Mouse (Mus musculus) c-Kit-positive CD71-negative TER-119-negative erythroid progenitor cells, embryonic 14.5 days (primary cell): ENCODE data around the gene Rasl12.

Experiments used
- DNase-seq: peaks from one replicate; pipeline ENCODE4 v3.0.0-alpha.2; 2013; ENCODE audit warnings: low read depth

Gene Rasl12

DNA sequence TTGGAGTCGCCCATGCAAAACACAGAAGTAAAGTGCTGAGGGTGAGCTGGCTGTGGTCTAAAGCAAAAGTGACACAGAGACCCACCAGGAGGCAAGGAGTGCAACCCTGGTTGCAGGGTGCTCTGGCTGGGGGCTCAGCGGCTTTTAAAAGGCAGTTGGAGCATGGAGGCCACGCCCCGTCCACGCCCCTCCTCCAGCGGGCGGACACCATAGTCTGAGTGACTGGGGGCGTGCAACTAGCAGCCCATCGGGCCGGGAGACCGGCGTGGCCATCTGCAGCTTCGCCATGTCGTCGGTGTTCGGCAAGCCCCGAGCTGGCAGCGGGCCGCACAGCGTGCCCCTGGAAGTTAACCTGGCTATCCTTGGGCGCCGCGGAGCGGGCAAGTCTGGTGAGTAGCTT, at the start of gene Rasl12:
Gene Rasl12, plus strand, starts transcription at position 228 of the 400 bp plus-strand sequence.
- DNase-seq: peak; percentile 40

DNA sequence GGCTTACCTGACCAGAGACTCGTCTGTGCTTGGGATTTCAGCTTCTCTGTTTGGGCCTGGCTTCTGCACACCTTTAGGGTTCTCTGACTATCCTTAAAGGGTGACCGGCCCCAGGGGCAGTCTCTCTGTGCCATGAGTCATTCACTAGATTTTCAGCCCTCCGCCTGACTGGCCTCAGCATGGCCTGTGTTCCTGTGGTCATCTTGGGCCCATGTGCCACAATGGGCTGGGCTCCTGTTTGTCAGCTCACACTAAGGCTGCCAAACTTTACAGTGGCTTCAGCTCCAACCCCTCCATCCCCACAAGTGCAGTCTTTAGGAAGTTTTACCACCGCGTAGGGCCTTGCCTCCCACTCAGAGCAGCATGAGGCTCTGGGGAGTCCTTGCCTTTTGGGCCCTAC, 45.1 kb upstream of the Rasl12 start:
- DNase-seq: no peak

DNA sequence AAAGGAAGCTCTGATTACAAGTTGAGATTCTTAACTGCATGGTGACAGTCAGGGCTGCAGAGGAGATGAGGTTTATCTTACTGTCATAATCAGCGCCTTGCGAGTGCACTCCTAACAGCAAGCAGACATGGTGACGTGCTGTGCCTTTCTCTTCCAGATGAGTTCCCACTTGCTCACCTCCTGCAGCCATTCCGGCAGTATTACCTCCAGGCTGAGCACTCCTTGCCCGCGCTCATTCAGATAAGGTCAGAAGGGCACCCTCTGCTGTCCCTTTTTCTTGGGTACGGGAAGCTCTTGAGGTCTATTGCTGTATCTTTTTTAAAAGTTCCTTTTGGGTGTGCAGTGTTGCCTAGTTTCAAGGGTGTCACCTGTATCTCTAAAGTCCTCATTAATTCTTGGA, 41.7 kb upstream of the Rasl12 start:
- no peak for DNase-seq

DNA sequence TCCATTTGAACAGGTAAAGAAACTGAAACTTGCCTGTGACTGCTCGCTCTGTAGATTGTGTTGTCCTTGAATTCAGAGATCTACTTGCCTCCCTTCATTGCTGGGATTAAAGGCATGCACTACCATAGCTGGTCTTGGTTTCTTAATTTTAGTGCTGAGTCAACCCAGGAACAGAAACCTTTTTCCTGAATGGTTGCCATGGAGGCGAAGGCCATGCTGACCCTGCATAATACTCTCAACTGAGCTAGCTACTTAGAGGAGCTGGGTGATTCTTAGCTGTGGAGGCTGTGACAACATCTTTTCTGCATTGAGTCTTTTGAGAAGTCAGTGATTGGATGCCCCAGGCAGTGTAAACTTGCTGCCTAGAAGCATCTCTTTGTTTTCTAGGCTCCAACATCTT, 41.3 kb upstream of the Rasl12 start:
- no peak for DNase-seq

DNA sequence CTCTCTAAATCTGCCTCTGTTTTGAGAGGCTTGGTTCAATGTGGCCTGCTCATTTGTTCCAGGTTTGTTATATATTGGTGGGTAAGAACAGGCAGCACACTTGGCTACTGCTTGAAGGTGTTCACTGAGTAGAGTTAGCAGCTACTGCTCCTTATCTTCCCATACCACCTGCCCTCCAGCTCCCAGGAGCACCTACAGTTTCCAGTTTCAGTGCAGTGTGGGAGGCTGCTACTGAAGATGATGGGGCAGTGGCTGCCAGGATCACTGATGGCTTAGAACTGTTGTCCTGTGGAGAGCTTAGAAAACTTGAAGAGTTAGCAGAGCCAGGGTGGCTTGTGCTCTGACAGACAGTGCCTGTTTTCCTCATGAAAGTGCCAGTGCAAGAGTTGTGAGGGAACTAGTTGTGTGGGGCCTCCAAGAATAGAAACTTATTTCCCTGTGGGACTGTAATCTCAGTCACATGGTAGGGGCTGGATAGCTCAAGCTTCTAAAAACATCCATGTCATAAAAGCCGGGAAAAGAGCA, 39.3 kb upstream of the Rasl12 start:
- no peak for DNase-seq

DNA sequence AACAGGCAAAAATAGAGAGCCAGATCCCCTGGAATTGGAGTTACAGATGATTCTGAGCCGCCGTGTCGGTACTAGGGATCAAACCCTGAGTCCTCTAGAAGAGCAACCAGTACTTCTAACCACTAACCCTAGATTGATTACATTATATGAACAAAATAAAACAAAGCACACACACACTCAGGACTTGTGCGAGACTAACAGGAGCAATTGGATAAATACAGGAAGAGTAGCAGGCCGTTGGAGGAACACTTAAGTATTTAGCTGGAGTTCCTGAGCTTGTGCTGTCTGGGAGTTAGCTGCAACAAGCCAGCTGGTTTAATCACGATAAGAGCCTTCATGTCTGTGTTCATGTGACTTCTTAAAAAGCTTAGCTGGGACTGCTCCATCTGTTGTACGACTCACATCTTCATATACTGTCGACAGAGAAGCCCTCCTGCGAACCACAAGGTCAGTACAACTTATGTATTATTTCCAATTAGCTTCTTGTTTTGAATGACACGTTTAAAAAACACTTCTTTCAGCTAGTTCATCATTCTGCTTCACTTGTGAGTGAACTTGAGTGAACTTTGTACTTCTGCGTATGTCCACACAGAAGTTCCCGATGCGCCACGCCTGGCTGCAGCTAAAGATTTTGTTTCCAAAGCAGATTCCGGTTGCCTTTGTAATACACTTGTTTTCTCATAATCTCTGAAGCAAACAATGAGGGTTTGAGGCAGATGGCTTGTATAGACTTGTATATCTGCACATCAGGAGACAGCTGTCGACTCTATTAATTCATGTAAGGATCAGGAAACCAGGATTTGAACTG, 37.5 kb upstream of the Rasl12 start, which contains the start of gene Ubap1l:
Gene Ubap1l, plus strand, starts transcription at position 401 of the 808 bp plus-strand sequence.
- no peak for DNase-seq

DNA sequence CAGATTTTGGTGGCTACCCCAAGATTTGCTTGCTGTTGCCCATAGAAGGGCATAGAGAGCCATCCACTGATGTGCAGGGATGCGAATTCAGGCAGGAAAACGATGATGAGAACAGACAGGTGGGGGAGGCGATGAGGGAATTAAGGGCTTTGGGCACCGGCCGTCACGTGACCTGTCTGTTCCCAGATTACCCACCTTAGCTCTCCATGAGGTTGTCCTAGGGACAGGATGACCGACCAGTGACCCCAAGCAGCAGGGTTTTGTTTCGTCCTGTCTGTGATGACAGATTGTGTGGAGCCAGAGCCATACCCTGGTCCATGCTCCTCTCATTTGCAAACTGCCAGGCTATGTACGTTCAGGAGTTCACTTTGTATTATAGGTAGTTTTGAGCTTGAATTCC, 34.6 kb upstream of the Rasl12 start:
- no peak for DNase-seq

DNA sequence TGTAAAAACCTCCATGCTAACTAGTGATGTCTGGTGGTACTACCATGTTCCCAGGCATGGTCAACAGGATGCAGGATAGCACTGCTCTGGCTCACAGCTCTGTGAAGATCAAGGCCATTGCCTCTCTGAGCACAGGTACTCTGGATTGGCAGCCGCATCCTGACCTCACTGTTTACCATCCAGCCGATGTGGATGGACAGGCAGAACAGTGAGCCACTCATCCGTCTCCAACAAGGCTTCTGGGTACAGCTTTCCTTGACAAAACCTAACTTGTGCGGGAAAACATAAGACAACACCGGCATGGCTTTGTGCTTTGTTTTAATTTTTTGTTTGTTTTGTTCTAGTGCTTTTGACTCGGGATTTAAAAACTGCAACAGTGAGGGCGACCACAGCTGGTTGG, 32.6 kb upstream of the Rasl12 start:
- no peak for DNase-seq

DNA sequence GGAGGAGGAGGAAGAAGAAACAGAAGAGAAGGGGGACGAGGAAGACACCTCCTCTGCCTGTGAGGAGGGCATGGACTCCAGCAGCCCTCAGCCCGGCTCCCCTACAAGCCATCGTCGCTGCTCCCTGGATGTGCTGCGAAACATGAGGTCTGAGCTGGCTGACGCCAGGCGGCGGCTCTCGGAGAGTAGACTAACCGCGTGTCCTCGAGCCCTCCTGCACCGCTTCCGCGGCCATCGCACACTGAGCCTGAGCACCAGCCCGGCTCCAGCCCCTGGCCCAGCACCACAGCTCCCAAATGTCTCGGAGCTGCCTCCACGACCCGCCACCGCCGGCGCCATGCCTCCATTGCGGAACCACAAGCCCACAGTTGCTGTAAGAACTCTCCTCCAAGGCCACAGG, 26.6 kb upstream of the Rasl12 start:
- DNase-seq: no peak

DNA sequence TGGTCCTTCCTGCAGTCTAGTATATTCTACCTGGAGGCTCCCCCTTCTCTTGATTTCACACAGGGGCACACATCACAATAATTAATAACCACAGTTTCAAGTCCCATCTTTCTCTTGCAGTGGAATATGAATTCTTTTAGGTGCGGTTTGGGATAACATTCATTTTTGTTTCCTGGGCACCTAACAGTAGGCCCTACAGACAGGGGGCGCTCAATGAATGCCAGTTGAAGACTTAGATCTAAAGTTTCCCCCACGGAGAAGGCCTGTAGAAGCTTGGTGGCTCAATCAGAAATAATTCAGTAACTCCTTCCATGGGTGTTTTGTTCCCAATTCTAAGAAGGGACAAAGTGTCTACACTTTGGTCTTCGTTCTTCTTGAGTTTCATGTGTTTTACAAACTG, 25.9 kb upstream of the Rasl12 start:
- peak; percentile 30 for DNase-seq

DNA sequence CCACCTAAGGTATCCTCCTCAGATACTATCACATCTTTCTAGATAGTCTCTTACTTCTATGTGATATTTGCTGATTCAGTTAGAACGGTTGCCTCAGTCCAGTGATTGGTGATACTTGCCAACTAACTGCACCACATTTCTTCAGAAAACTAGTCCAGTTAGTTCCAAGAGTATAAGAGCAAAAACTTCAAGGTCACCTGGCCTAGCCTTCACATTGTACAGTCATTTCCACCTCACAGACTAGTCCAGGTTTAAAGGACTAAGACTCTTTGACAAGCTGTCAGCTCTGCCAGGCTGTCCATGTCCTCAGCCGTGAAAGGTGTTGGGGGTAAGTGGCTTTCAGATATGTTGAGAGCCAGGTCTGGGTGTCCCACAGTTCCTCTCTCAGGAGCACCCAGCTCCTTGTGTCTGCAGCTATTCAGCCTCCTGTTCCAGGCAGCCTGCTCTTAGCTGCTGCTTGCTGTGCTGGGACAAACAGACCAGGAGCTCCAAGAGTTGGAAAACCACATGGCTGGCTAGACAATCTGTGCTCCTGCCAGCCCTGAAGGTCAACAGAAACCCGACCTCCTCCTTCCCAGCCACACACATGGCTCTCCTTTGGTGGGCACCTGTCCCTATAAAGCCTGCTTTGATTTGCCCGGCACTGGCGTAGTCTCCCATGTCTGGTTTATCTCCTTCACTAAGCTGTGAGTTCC, 23.7 kb upstream of the Rasl12 start:
- no peak for DNase-seq

DNA sequence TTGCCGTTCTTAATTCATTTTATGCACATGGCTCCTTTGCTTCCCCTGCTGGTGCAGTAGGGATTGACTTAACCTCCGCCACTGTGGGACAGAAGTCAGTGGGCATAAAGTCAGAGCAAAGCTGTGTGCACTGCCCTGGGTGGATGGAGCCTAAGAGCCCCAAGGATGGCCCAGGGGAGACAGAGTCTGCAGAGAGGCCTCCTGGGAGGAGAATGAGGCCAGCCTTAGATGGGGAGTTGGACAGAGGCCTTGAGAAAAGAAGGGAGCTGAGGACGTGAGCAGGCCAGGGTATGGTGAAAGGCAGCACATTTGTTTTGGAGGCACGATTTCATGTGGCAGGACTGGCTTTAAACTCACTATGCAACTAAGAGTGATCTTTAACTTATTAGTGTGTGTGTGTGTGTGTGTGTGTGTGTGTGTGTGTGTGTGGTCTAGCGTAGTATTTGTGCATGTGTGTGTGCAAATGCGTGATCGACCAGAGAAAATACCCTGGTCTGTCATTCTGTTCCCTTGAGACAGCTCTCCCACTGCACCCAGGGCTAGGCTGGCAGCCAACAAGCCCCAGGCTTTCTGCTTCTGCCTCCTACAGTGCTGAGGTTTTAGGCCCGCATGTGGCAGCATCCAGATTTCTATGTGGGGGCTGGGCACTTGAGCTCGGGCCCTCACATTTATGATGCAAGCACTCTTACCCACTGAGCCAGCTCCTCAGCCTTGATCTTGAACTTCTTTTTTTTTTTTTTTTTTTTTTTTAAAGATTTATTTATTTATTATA, 23.0 kb upstream of the Rasl12 start:
- no peak for DNase-seq

DNA sequence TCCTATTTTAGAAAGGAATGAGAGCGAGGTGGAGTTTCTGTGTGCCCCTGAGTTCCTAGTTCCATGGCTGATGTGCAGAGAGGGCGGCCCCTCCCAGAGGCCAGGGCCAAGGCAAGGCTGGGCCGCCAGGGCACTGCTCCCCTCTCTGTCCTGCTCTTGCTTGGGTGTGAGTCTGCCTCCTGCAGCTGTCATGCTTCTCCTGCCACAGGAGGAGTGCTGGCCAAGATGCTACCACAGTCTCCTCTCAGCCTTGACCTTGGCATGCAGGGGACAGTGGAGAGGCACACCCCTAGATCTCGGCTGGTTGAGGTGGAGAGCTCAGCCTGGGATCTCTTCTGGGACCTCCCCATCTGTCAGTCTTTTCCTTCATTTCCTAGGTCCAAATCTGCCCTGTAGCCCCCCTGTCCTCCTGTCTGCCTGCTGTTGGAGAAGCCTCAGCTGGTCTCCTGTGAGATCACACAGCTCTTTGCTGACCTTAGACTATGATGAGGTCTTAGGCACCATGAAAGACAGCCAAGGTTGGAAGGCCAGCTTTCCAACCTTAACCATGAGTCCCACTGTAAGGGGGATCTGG, 17.2 kb upstream of the Rasl12 start:
- DNase-seq: no peak

DNA sequence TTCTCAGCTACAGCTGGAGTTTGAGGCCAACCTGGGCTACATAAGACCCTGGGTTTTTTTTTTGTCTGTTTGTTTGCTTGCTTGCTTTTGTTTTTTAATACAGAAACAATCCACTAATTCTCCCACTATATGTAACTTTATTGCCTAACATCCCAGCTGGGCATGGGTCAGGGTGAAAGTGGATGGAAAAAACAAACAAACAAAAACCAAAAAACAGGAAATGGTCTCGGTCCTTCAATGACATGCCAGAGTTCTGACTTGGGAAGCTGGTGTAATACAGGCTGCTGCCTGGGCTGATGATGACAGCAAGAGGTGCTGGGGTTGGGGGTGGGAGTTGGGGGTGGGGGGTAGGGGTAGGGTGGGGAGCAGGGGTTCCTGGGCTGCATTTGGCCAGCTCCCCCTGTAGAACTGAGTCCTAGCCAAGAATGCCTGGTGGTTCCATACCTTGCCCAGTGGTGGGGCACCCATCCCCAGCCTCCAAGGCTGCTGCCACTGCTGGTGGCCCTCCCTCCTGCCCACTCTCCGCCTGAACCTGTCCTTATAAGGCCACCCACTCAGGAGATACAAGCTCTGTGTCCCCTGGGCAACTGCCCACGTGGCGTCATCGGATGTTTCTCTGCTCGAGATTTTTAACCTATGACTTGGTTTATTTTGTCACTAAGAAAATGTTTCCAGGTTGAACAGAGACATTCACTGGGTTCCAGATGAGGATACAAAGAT, 16.1 kb upstream of the Rasl12 start:
- no peak for DNase-seq

DNA sequence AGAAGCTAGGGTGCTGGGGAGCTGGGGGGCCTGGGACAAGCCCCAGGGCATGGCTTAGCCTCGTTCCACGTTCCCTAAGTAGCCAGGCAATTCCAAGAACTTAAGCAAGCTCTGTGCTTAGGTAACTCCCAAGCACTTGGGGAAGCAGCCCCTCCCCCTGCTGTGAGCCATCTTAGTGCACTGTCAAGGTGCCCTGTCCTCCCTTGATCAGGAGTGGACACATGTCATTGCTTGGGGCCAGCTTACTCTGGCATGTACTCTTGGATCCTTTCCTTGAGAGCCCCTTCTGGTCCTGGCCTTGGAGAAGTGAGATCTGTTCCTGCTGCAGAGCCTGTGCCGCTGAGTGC, 15.6 kb upstream of the Rasl12 start:
- DNase-seq: no peak

DNA sequence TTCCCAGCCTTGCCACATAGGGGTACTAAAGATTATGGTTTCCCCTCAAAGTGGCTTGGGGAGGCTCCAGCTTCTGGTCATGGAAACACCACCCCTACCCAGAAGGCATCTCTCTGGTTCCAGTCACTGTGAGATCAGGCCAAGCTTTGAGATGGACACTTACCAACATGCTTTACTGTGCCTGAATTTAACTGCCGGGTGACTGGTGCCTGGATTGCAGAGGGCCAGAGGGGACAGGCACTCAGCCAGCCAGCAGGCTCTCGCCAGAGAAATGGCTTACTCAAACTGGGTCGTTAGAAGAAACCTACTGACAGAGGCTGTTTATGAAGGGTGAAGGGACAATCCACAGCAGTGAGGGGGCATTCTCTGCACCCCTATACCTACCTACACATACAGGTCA, 14.0 kb upstream of the Rasl12 start:
- DNase-seq: no peak

DNA sequence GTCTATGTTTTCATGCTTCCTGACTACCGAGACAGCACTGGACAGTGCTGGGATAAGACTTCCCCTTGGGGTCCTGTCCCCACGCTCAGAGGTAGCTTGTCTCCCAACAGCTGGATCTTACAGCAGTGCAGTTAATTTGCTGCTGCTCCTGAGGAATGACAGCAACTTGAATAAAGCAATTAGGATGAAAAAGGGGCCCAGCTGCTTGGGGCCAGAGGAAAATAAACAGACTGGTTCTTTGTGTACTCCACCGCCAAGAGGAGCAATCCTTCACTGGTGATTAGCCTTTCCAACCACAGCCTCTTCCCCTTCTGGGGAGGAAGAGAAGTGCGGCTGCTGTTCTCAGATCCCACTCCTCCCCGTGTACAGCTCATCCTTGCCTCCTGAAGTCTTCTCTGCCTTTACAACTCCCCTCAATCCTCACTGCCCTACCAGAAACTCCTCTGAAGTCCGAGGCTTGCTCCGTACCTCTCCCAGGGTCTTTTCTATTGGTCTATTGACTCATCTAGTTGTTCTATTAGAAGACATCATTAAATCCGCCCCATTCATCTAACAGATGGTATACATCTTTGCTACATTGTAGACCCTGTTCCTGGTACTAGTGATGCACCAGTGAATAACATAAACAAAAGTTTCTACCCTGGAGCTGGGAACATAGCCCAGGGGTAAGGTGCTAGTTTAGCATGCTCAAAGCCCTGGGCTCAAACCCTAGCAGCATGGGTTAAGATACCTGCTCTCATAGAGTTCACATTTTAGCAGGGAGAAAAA, 11.7 kb upstream of the Rasl12 start:
- no peak for DNase-seq

DNA sequence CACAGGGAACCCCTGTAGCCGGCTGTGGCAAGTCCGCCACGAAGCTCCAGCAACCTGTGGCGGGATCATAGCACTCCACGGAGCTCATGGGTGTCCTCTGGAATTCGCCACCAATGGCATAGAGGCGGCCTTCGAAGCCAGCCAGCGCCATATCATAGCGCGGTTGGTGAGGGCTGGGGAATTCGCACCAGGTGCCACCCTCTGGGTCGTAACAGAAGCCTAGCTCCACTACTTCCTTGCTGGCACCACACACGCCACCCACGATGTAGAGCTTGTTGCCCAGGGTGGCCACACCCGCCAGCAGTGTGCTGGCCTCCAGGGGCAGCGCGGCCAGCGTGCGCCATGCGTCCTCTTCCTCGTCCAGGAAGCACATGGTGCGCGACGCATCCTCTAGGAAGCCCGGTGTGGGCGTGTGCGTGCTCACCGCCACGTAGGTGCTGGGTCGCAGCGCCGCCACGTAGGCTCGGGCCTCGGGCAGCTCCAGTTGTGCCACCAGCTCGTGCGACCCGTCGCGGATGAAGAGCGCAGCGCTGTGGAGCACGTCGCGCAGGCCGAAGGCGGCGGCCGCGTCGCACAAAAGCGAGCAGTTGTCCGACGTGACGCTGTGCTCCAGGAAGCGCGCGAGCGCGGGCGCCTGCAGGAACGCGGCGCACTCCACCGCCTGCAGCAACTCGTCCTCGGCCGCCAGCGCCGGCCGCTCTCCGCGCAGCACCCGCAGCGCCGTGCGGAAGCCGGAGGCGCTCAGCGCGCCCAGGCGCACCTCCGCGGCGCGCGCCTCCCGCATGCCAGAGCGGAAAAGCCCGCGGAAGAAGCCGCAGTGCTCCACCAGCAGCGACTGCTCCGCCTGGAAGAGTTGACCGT, 7.3 kb upstream of the Rasl12 start:
- DNase-seq: peak; percentile 5

DNA sequence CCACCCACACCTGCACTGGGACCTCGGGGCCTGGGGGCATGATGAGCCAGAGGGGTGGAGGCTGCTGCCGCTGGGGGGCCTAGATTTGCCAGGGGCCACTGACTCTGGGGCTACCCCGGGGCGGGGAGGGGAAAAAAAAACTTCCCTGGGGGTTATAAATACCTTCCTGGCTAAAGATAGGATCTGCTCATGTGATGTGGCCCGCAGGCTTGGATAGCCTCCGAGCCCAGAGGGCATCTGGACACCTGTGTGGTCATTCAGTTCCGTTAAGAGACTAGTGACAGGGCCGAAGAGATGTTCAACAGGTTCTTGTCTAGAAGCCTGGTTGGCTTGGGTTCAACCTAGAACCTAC, 6.7 kb upstream of the Rasl12 start, which contains the start of gene Kbtbd13:
Gene Kbtbd13, minus strand, starts transcription at position 40 of the 352 bp plus-strand sequence.
- no peak for DNase-seq
